Mouse (Mus musculus): ENCODE measurements around the gene Wapl. TPM values are rescaled to one million over a fixed set of nuclear protein-coding genes. Genes with fewer than 3 reads are reported as not detected.
A peak's percentile ranks its signal among the peaks of the same experiment; 100 is the strongest.

Wapl gene
- total RNA-seq, 4 experiments from 2014 or later: 51.3 to 62.1 (median 56.0) TPM

GRCm38 (mm10) chr14:34772132-34772531, 98.4 kb downstream of the Wapl start:
- DNase-seq (ENCODE audit: low spot score in 2 of 2): no peak

GRCm38 (mm10) chr14:34773681-34774080, 100.0 kb downstream of the Wapl start:
- no peak for DNase-seq (ENCODE audit: low spot score in 2 of 2)

- DNase-seq (ENCODE audit: low spot score in 2 of 2): no peak
These were observed 100.5 kb downstream of the Wapl start for GRCm38 (mm10) chr14:34774231-34774630.

- no peak for DNase-seq (ENCODE audit: low spot score in 2 of 2)
These were observed 103.1 kb downstream of the Wapl start for GRCm38 (mm10) chr14:34776719-34777385.

- DNase-seq (ENCODE audit: low spot score in 2 of 2): peak in 1 of 2 experiments; percentile 40
These were observed 104.1 kb downstream of the Wapl start for GRCm38 (mm10) chr14:34777810-34778209.

- DNase-seq (ENCODE audit: low spot score in 2 of 2): no peak
These were observed 105.0 kb downstream of the Wapl start for GRCm38 (mm10) chr14:34778760-34779159.

- no peak for DNase-seq (ENCODE audit: low spot score in 2 of 2)
These were observed 119.8 kb downstream of the Wapl start for GRCm38 (mm10) chr14:34793406-34794037.

Other genes with a start within 250 kb of the Wapl start
- 10 to 100 TPM; 35.9 to 42.7 (median 37.0) TPM for gene Bmpr1a, start 170.6 kb upstream of the Wapl start, total RNA-seq (2022)
- gene 9230112D13Rik, start 151.1 kb upstream of the Wapl start, total RNA-seq (2022): not detected
- gene Ldb3, start 85.2 kb upstream of the Wapl start, total RNA-seq (2022): 1 to 10 TPM; 4.1 to 4.8 (median 4.3) TPM
- not detected for gene Opn4, start 73.8 kb upstream of the Wapl start, total RNA-seq (2022)
- gene Grid1, start 146.2 kb downstream of the Wapl start, total RNA-seq (2022): 10 to 100 TPM; 50.8 to 58.6 (median 55.0) TPM